Mouse (Mus musculus) olfactory bulb, adult 2 months (tissue): ENCODE data around the gene Rpl29.

Source experiments
- CTCF ChIP-seq: fragments of 200-500 bp; IDR thresholded peaks from 2 replicates; pipeline ENCODE4 v1.5.1; 2012; ENCODE audit warnings: low read depth, mild to moderate bottlenecking, low read length, moderate library complexity; ENCODE audit not compliant: insufficient read depth
- POLR2A ChIP-seq: fragments of 200-500 bp; IDR thresholded peaks from 2 replicates; pipeline ENCODE4 v1.6.1; 2012; ENCODE audit warnings: mild to moderate bottlenecking, low read depth, low read length, moderate library complexity; ENCODE audit not compliant: insufficient read depth

DNA sequence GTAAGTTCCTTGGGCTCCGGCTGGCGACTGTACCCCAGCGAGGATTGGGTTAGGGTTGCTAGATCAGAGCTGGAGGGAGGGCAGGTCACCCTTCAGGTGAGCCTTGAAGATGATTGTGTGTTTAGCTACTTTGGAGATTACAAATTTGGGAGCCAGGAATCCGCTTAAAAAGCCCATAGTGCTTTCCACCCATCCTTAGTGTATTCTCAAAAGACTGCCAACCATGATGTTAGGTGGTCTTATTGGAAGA lies 686 bp downstream of the Rpl29 start:
- no peak for TF ChIP-seq POLR2A
- TF ChIP-seq CTCF = no peak
